Mouse (Mus musculus) intestine, postnatal 0 days (tissue): ENCODE measurements around the gene Msh3. TPM values are rescaled to one million over a fixed set of nuclear protein-coding genes. Genes with fewer than 3 reads are reported as not detected.

ENCODE experiments used
- ATAC-seq: fragments of 200-750 bp; cut with Nextera tagmentation; 2 replicates; pipeline ENCODE4 v1.8.0; 2017; ENCODE audit warnings: mild to moderate bottlenecking, moderate TSS enrichment, moderate library complexity
- H3K27ac ChIP-seq: fragments of 300-500 bp; sonication (generic); 2 replicates; pipeline ENCODE4 v1.5.1; 2014; ENCODE audit warnings: mild to moderate bottlenecking, low read depth, low read length, moderate library complexity
- H3K27me3 ChIP-seq: fragments of 300-500 bp; sonication (generic); replicated peaks from 2 replicates; pipeline ENCODE4 v1.6.1; 2014; ENCODE audit warnings: low read length, mixed read lengths; ENCODE audit not compliant: control insufficient read depth, insufficient read depth
- H3K36me3 ChIP-seq: fragments of 300-500 bp; sonication (generic); 2 replicates; pipeline ENCODE4 v1.6.1; 2014; ENCODE audit warnings: mild to moderate bottlenecking, moderate library complexity; ENCODE audit not compliant: control insufficient read depth, insufficient read depth
- H3K4me1 ChIP-seq: fragments of 300-500 bp; sonication (generic); replicated peaks from 2 replicates; pipeline ENCODE4 v1.6.1; 2014; ENCODE audit warnings: antibody characterized with exemption, low read length, mixed read lengths; ENCODE audit not compliant: control insufficient read depth, insufficient read depth
- H3K4me2 ChIP-seq: fragments of 300-500 bp; sonication (generic); replicated peaks from 2 replicates; pipeline ENCODE4 v1.6.1; 2014; ENCODE audit warnings: low read depth, mild to moderate bottlenecking, moderate library complexity
- H3K4me3 ChIP-seq: fragments of 300-500 bp; sonication (generic); 2 replicates; pipeline ENCODE4 v1.5.1; 2014; ENCODE audit warnings: low read depth, low read length
- H3K9ac ChIP-seq: fragments of 300-500 bp; sonication (generic); 2 replicates; pipeline ENCODE4 v1.6.1; 2014; ENCODE audit warnings: mild to moderate bottlenecking, low read depth, low read length
- H3K9me3 ChIP-seq: fragments of 300-500 bp; sonication (generic); 2 replicates; pipeline ENCODE4 v1.6.1; 2016; ENCODE audit warnings: mixed run types; ENCODE audit not compliant: control insufficient read depth
- CTCF ChIP-seq: sonication (generic); IDR thresholded peaks from 2 replicates; pipeline ENCODE4 v1.5.1; 2016; ENCODE audit warnings: low read depth, mild to moderate bottlenecking, control low read depth, antibody characterized with exemption, moderate library complexity
- WGBS: fragments of 180-500 bp; shearing (Covaris S2); extraction: QIAGEN DNeasy Blood & Tissue Kit; methylation state at CpG from one replicate; pipeline ENCODE4 v1.1.7; 2014; 5-methylcytosine and 5-hydroxymethylcytosine counted together
- polyA plus RNA-seq: library from polyadenylated mRNA; unstranded; fragments of >200 nt; fragmentation: Nextera tagmentation; extraction: Ambion mirVana; gene quantifications from 2 replicates; pipeline ENCODE4 v1.2.1, GENCODE M21; 2015

Gene Msh3
- polyA plus RNA-seq, 1 experiment from 2014 or later = 8.0 TPM

GRCm38 (mm10) chr13:92320770-92321169 is 34.0 kb downstream of the Msh3 start:
- ATAC-seq = no peak

GRCm38 (mm10) chr13:92314613-92315012 is 40.2 kb downstream of the Msh3 start:
- ATAC-seq = no peak
- WGBS = 84% methylated on average over 5 of the region's 5 CpGs
- Histone ChIP-seq H3K4me1 (no peaks in the 10 kb centered on the region), H3K36me3 (peaks cover 15% of the 10 kb centered on the region), H3K4me3 (no peak overlapping the region), H3K9ac (no peak overlapping the region), H3K27ac (no peak overlapping the region), H3K9me3 (no peaks in the 10 kb centered on the region), H3K4me2 (no peak overlapping the region), H3K27me3 (no peaks in the 10 kb centered on the region)
- no peak for TF ChIP-seq CTCF

More at GRCm38 (mm10) chr13:92320770-92321169, 34.0 kb downstream of the Msh3 start:
- no peak overlapping the region for H3K4me3 ChIP-seq
- WGBS = 87% methylated on average over 5 of the region's 5 CpGs
- TF ChIP-seq CTCF = no peak
- H3K9me3 ChIP-seq = no peaks in the 10 kb centered on the region
- H3K4me2 ChIP-seq = no peak overlapping the region
- H3K27ac ChIP-seq = no peak overlapping the region
- no peaks in the 10 kb centered on the region for H3K27me3 ChIP-seq
- peaks cover 8% of the 10 kb centered on the region; the same call in 1 of the 2 replicates for H3K36me3 ChIP-seq
- no peaks in the 10 kb centered on the region for H3K4me1 ChIP-seq
- H3K9ac ChIP-seq = no peak overlapping the region

GRCm38 (mm10) chr13:92305680-92306079 is 49.1 kb downstream of the Msh3 start, which contains the start of gene Gm20379:
Gm20379 (plus strand) TSS chr13:92305980.
- no peak for TF ChIP-seq CTCF
- H3K4me2 ChIP-seq = no peak within 1 kb of the TSS
- no peak for ATAC-seq
- H3K27me3 ChIP-seq = no peaks in the 10 kb centered on the region
- H3K4me1 ChIP-seq = no peaks in the 10 kb centered on the region
- no peak within 1 kb of the TSS for H3K9ac ChIP-seq
- no peaks in the 10 kb centered on the region for H3K9me3 ChIP-seq
- no peak within 1 kb of the TSS for H3K4me3 ChIP-seq
- H3K27ac ChIP-seq = no peak within 1 kb of the TSS
- 97% methylated on average over 11 of the region's 11 CpGs for WGBS
- peaks cover 21% of the 10 kb centered on the region for H3K36me3 ChIP-seq

GRCm38 (mm10) chr13:92304291-92304690 is 50.5 kb downstream of the Msh3 start:
- H3K4me3 ChIP-seq = no peak overlapping the region
- H3K36me3 ChIP-seq = peaks cover 21% of the 10 kb centered on the region
- H3K4me2 ChIP-seq = no peak overlapping the region
- no peaks in the 10 kb centered on the region for H3K9me3 ChIP-seq
- no peaks in the 10 kb centered on the region for H3K27me3 ChIP-seq
- H3K4me1 ChIP-seq = no peaks in the 10 kb centered on the region
- no peak for ATAC-seq
- WGBS = 94% methylated on average over 5 of the region's 5 CpGs
- no peak overlapping the region for H3K27ac ChIP-seq
- TF ChIP-seq CTCF = no peak
- no peak overlapping the region for H3K9ac ChIP-seq

- no peak overlapping the region for H3K4me2 ChIP-seq
- no peak for ATAC-seq
- H3K9ac ChIP-seq = no peak overlapping the region
- no peak for TF ChIP-seq CTCF
- H3K36me3 ChIP-seq = peaks cover 13% of the 10 kb centered on the region
- no peaks in the 10 kb centered on the region for H3K9me3 ChIP-seq
- H3K27me3 ChIP-seq = no peaks in the 10 kb centered on the region
- H3K27ac ChIP-seq = no peak overlapping the region
- WGBS = 72% methylated on average over 8 of the region's 8 CpGs
- no peak overlapping the region for H3K4me3 ChIP-seq
- no peaks in the 10 kb centered on the region for H3K4me1 ChIP-seq
Observed at GRCm38 (mm10) chr13:92303062-92303948, 51.5 kb downstream of the Msh3 start.

- ATAC-seq = no peak
- no peaks in the 10 kb centered on the region for H3K27me3 ChIP-seq
- no peaks in the 10 kb centered on the region for H3K9me3 ChIP-seq
- 81% methylated on average over 4 of the region's 4 CpGs for WGBS
- H3K36me3 ChIP-seq = peaks cover 4% of the 10 kb centered on the region; the same call in 1 of the 2 replicates
- no peak overlapping the region for H3K27ac ChIP-seq
- no peak overlapping the region for H3K4me3 ChIP-seq
- no peak for TF ChIP-seq CTCF
- H3K9ac ChIP-seq = no peak overlapping the region
- H3K4me1 ChIP-seq = no peaks in the 10 kb centered on the region
- H3K4me2 ChIP-seq = no peak overlapping the region
Observed at GRCm38 (mm10) chr13:92302466-92302865, 52.3 kb downstream of the Msh3 start.
